Mouse (Mus musculus) frontal cortex, adult (tissue): ENCODE measurements around the gene 5730596B20Rik.

Experiments
- ATAC-seq: cut with Nextera tagmentation; 2 replicates; pipeline ENCODE4 v1.9.2; 2017; ENCODE audit warnings: mild to moderate bottlenecking, moderate library complexity, mixed read lengths; ENCODE audit not compliant: low TSS enrichment

5730596B20Rik gene

GRCm38 (mm10) chr6:52197271-52197670 lies 20.0 kb downstream of the 5730596B20Rik start:
- ATAC-seq = no peak

GRCm38 (mm10) chr6:52200073-52200750 lies 22.9 kb downstream of the 5730596B20Rik start:
- no peak for ATAC-seq

GRCm38 (mm10) chr6:52200751-52201250 lies 23.5 kb downstream of the 5730596B20Rik start:
- no peak for ATAC-seq

DNA sequence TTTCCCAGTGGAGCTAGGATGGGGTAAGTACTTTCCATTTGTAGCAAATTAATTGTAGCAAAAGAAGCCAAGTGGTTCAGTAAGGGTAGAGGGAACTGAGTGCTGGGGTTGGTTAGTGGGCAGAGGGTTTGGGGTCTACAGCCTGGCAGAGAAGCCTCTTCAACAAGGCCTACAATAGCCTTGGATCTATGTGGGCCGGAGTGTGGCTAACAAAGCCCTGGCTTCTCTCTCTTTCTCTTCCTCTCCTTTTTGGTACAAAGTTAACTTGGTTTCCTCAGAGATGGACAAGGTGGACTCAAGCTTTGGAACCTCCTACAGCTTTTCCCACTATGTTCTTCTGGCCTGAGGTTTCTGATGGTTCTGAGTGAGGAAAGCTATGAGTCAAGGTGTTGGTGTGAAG lies 24.0 kb downstream of the 5730596B20Rik start:
- ATAC-seq = no peak

DNA sequence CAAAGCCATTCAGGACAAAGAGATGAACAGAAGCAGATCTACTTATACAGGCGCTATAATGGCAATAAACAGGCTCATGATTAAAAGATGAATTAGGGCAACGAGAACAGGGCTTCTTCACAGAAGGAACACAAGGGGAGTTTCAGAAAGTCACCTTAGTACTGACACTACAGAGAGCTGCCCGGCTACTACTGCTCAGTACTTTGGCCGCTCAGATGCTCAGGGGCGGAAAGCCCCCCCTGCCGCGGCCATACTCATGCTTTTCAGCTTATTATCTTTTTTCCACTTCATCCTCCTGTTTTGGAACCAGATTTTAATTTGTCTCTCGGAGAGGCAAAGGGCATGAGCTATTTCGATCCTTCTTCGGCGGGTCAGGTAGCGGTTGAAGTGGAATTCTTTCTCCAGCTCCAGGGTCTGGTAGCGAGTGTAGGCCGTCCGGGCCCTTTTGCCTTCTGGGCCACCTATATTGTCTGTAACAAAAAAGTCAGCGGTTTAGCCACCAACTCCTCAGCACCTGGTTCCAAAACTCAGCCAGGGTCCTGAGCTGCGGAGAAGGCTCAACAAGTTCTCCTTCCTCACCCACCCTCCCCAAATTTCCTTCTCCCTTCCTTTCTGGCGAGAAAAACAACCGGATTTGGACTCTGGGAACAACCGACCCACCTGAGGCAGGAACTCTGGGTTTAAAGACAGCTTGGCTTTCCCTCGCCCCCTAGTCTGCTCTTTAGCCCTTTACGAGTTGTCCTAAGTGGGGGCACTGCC lies 25.2 kb downstream of the 5730596B20Rik start:
- no peak for ATAC-seq

GRCm38 (mm10) chr6:52203121-52203370 lies 25.7 kb downstream of the 5730596B20Rik start:
- no peak for ATAC-seq

DNA sequence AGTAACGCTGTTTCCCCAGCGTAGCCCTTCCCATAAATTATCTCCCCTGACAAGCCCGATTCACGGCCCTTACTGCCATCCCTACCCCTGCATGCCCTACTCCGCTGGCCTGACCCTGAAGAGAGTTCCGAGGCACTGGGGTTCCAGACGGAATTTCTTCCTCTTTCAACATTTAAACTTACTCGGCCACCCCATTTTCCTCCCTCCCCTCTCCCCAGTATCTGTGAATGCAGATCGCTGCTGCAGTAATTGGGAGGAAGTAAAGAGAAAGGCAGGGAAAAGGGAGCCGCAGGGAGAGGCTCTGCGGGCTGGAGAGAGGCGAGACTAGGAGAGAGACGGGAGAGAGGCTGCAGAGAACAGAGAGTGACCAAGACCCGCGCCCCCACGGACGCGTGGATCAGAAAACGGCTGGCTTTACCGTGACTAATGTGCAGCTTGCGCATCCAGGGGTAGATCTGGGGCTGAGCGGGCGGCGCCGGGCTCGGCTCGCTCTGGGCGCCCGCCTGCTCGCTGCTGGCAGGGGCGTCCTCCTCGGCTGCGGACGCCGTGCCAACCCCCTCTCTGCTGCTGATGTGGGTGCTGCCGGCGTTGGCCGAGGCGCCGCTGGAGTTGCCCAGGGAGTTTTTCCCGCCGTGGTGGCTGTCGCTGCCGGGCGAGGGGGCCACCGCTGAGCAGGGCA lies 26.2 kb downstream of the 5730596B20Rik start:
- ATAC-seq = no peak

GRCm38 (mm10) chr6:52204050-52204752 lies 26.9 kb downstream of the 5730596B20Rik start, which contains the start of gene Hoxa5:
Gene Hoxa5, minus strand, starts transcription at chr6:52204587.
- no peak for ATAC-seq

- ATAC-seq = no peak
Measured at GRCm38 (mm10) chr6:52205221-52205620, 27.9 kb downstream of the 5730596B20Rik start.

GRCm38 (mm10) chr6:52205638-52206621 lies 28.6 kb downstream of the 5730596B20Rik start:
- ATAC-seq = no peak

DNA sequence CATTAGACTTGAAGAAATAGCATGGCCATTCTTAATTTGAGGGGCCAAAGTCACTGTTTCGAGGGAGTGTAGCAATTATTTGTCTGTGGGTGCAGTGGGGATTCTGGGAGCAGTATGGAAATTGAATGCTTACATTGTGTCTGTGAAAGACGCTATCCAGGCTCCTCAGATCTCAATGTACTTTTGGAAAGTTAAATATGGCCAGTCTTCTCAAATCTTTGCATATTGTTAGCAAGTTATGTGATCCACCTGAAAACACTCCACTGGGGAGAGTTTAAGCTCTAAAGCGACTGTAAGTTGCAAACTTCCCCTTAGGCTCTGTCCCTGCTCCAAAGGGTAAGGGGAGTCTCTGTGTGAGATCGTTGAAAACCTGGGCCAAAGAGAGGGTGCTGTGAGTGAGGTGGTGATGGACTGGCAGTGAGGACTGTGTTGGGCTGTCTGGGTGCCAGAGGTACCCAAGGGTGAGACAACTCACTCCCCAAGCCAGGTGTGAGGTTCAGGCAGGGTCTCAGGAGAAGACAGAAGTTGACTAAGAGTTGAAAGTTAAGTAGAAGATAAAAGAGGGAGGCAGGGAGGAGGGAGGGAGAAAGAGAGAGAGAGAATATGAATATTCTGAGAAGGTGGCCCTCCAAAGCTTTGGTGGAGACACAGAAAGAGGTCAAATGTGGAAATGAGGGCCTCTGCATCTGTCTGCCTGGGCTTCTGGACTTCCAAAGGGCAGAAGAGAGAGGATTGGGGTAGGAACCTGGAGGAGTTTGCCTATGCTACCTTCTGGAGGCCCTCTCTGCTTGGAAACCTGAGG lies 29.8 kb downstream of the 5730596B20Rik start:
- no peak for ATAC-seq

- no peak for ATAC-seq
Measured at GRCm38 (mm10) chr6:52207684-52207976, 30.3 kb downstream of the 5730596B20Rik start.

GRCm38 (mm10) chr6:52208072-52208867 lies 31.0 kb downstream of the 5730596B20Rik start, which contains the start of gene Hoxa6:
Gene Hoxa6, minus strand, starts transcription at chr6:52208722.
- ATAC-seq = no peak

- ATAC-seq = no peak
Measured at GRCm38 (mm10) chr6:52208868-52209684, 31.8 kb downstream of the 5730596B20Rik start.

GRCm38 (mm10) chr6:52209685-52210046 lies 32.4 kb downstream of the 5730596B20Rik start:
- ATAC-seq = no peak

GRCm38 (mm10) chr6:52211170-52211935 lies 34.1 kb downstream of the 5730596B20Rik start:
- ATAC-seq = peak; percentile 50

- ATAC-seq = no peak
Measured at GRCm38 (mm10) chr6:52211961-52212360, 34.7 kb downstream of the 5730596B20Rik start.
